Mouse (Mus musculus) brain, embryonic 18.5 days (tissue): ENCODE results near the gene Vsx2.

ENCODE experiments used
- DNase-seq: peaks from one replicate; pipeline ENCODE4 v3.0.0-alpha.2; 2012; ENCODE audit warnings: low read depth, low spot score

The Vsx2 gene

GRCm38 (mm10) chr12:84571466-84572340 is 2.1 kb downstream of the Vsx2 start:
- DNase-seq: no peak

- no peak for DNase-seq
Measured at GRCm38 (mm10) chr12:84572341-84572720, 2.8 kb downstream of the Vsx2 start.

GRCm38 (mm10) chr12:84573094-84573493 is 3.5 kb downstream of the Vsx2 start:
- DNase-seq: no peak

GRCm38 (mm10) chr12:84577768-84578439 is 8.3 kb downstream of the Vsx2 start:
- no peak for DNase-seq

DNA sequence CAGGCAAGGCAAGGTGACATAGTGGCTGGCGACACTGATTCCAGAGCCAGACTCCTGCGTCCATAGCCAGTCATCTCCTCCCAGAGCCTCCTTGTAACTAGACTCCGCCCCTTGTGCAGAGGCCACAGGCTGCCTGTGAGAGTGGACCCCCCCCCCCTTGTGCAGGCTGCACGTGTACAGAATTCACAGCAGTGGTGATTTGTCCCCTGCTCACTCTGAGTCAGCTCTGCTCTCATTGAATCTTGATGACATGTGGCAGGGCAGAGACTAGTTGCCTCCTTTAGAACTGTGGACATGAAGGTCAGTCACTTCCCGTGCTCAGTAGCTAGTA is 8.8 kb downstream of the Vsx2 start:
- no peak for DNase-seq

DNA sequence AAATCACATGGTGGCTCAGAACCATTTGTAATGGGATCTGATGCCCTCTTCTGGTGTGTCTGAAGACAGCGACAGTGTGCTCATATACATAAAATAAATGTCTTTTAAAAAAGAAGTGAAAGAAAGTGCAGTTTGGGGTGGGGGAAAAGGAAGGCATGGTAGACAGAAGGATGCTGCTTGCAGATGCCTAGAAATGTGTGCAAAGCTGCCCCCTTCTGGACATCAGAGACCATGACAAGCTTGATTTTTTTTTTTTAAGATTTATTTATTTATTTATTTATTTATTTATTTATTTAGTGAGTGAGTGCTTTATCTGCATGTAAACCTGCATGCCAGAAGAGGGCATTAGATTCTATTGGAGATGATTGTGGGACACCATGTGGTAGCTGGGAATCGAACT is 11.7 kb downstream of the Vsx2 start:
- no peak for DNase-seq

DNA sequence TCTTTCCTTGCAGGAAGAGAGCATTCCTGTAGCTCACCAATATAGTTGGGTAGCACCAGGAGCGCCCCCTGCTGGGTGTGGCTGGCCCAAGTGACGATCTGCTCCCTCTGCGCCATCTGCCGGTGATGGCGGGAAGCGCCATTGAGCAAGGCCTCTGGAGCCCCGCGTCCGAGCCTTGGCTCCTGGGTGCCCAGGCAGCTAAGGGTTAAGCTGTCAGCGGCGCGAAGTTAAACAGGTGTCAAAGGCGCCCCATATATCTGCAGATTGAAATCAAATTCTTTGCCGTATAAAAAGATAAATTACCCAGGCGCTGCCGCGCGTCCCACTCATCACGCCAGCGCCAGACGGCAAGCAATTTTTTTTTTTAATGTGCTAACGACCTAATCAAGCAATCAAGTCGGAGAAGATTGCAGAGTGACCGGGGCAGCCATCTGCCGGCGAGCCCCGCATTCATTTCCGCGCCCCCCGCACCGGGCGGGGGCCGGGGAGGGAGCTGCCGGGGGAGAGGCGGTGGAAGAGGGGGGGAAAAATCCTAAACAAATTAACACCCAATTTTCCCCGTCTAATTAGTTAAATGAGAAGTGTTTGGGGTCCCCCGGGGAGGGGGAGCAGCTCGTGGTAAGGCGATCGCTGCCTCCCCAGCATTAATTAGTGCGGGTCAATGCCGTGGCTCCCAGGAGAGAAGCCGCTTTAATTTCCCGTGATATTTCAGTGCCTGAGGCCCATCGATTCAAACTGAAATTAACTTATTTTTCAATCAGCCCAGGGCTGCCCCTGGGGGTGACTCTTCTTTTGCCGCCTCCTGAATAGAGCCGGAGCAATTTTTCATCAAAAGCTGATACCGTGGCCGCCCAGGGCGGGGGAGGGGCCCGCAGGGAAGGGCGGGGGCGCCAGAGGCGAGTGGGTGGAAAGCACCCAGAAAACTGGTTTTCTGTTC is 20.5 kb downstream of the Vsx2 start:
- DNase-seq: peak; percentile 42

DNA sequence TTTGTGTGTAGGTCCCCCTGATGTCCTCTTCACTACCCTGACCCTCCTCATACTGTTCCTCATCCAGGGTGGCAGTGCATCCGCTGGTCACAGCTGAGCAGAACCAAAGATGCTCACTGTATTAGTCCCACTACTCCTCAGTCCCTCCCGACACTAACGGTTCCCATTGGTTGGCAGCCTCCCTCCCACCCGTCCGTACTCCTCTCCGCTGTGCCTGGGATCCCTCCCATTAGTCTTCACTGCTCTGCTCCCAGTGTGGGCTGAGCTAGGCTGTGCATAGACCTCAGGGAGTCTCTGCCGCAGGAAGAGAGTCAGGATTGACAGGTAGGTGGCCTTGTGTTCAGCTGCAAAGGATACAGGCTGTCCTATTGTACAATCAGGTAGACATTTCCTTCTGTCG is 28.8 kb downstream of the Vsx2 start:
- DNase-seq: no peak

GRCm38 (mm10) chr12:84604001-84604400 is 34.4 kb downstream of the Vsx2 start:
- DNase-seq: no peak

DNA sequence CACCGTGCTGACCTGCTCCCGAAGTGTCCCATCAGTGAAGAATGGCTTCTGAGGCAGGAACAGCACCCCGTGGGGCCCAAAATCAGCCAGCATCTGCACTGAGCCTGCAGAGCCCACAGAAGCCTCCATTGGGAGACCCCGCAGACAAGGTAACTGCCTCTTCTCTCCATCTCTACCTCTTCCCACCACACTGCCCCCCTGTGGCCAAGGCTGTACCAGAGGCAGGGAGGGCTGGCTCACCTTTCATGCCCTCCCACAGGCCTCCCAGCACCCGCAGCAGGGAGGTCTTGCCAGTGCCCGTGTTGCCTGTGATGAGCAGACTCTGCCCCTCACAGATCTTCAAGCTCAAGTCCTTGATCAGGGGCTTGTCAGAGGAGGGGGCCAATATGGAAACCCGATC is 36.3 kb downstream of the Vsx2 start:
- no peak for DNase-seq

- DNase-seq: no peak
Measured at GRCm38 (mm10) chr12:84611718-84612117, 42.2 kb downstream of the Vsx2 start.

DNA sequence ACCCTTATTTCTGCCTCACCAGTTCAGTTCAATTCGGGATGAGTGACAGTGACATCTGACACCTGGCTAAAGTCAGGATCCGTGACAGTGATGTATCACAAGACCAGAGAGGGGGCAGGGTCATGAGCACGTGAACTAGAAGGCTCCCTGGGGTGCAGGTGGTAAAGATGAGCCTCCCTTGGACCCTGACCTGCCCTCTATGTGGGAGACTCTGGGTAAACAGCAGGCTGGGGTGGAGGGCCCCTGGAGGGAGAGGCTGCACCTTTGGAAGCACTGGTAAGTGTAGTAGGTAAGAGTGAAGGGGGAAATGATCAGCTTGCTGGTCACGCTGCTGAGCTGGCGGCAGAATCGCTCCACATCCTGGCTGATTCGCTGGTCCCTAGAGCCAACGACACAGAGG is 43.0 kb downstream of the Vsx2 start:
- DNase-seq: no peak

DNA sequence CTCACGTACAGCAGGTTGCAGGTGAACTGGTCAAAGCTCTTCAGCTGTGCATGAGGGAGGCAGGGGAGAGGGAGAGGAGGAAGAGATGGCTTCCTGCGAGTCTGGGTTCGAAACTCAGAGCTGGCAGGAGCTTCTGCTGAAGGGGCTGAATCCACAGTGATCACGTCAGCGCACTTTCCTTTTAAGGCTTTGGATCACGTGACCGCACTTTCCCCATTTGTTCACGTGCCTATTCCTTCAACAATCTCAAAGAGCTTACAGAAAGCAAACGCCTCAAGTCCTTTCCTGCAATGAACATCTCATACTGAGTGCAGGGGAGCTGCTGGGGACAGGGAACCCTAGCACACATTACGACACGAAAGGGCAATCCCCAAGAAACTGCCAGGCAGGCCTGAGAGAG is 44.4 kb downstream of the Vsx2 start:
- DNase-seq: no peak

DNA sequence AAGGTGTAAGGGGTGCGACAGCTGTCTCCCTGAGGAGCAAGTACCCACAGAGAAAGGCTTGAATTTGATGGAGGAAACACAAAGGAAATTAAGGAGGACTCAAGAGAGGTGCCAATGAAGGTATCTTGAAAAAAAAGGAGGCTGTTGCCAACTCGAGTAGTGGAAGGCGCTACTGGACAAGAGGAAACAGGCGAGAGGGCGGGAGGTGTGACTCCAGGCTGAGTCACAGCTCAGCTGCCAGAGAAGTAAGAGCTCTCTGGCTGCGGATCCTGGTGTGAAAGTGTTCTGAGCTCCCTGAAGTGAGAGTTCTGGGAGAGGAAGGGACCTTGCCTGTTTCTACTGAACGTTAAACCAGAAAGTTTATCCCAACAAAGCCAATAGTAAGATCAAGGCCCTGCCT is 45.0 kb downstream of the Vsx2 start:
- DNase-seq: no peak

GRCm38 (mm10) chr12:84616977-84617630 is 47.5 kb downstream of the Vsx2 start, which contains the start of gene Abcd4:
Abcd4 (minus strand) TSS chr12:84617413.
- DNase-seq: peak; percentile 80

DNA sequence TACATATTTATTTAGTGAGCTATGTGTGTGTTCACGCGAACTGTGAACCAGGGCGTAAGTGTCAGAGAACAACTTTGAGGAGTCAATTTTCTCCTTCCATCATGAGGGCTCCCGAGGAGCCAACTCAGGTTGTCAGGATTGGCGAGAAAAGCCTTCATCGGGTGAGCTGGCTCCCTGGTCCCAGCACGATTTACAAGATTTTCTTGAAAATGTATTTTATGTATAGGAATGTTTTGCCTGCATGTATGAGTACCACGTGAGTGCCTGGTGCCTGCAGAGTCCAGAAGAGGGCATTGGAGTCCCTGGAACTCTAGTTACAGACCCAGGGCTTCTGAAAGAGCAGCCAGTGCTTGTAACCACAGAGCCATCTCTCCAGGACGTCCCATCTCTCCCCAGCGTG is 48.1 kb downstream of the Vsx2 start:
- no peak for DNase-seq

GRCm38 (mm10) chr12:84620975-84621374 is 51.4 kb downstream of the Vsx2 start:
- DNase-seq: no peak

GRCm38 (mm10) chr12:84624601-84625000 is 55.0 kb downstream of the Vsx2 start:
- no peak for DNase-seq

DNA sequence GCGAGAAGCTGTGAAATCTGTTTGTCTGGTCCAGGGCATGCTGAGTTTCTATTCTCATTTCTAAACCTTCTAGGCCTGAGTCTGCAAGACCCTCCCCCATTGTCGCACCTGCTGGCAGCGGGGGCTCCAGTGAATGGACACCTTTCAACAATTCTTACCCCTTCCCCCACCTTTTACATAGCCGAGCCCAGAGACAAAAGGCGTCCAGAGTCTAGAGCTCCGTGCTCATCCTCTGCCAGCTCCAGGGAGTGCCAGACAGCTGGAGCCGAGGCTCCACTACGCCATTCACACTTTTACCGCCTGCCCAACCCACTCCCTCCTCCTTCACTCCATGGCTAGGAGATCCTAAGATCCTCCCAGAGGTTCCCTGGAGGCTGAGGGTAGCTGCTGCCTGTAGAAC is 55.6 kb downstream of the Vsx2 start:
- no peak for DNase-seq

GRCm38 (mm10) chr12:84631867-84632266 is 62.3 kb downstream of the Vsx2 start:
- no peak for DNase-seq

DNA sequence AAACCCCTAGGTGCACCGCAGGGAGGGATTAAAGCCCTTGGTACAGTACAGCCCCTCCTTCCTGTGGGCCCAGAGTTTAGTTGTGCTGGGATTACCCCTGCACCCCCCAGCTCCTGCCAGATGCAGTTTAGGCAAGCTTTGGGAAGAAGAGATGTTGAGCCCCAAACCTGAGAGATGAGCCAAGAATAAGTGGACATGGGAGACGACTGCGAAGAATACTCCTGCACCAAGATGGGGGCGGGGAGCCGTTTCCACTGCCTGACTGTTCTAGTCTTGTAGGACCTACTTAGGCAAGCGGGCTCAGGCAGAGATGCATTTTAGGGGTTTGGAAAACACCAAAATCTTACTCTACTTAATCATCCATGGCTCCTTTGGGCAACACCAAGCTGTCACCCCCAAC is 70.7 kb downstream of the Vsx2 start:
- DNase-seq: no peak

DNA sequence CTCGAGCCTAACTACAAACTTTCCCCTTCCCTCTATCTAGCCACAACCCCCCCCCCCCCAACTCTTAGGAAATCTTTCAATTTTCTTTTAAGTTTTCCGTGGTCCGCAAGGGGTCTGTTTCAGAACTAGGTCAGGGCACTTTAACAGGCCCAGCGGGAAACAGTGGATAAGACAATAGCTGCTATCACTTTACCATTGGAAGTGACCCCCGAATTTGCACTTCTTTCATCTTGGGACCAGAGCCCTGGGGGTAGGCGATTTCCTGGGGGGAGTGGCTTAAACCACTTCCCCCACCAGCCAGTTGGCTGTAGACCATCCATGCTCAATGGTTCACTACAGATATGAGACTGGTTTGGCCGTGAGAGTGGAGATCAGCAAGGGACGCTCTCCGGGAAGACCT is 71.1 kb downstream of the Vsx2 start, which contains the start of gene Vrtn:
Vrtn (plus strand) TSS at position 366 of the 400 bp plus-strand sequence.
- no peak for DNase-seq
